Mouse (Mus musculus) adrenal gland, adult 18-20 months (tissue): ENCODE data around the gene Rgs2. TPM values are rescaled to one million over a fixed set of nuclear protein-coding genes. Genes with fewer than 3 reads are reported as not detected.

Experiments used
- DNase-seq, 2 experiments: peaks; one replicate each; pipeline ENCODE4 v3.0.0; 2021 to 2022; ENCODE audit warnings: low spot score in 2 of 2
- total RNA-seq, 2 experiments: library from RNA; stranded (reverse); gene quantifications; 1 replicate in 1 of 2; 2 replicates in 1 of 2; pipeline ENCODE4 v1.2.3; 2021

Rgs2 gene
- total RNA-seq, 2 experiments from 2014 or later = 210 to 229 TPM

- no peak for DNase-seq
Observed at GRCm38 (mm10) chr1:143984988-143985625, 18.9 kb downstream of the Rgs2 start.

DNA sequence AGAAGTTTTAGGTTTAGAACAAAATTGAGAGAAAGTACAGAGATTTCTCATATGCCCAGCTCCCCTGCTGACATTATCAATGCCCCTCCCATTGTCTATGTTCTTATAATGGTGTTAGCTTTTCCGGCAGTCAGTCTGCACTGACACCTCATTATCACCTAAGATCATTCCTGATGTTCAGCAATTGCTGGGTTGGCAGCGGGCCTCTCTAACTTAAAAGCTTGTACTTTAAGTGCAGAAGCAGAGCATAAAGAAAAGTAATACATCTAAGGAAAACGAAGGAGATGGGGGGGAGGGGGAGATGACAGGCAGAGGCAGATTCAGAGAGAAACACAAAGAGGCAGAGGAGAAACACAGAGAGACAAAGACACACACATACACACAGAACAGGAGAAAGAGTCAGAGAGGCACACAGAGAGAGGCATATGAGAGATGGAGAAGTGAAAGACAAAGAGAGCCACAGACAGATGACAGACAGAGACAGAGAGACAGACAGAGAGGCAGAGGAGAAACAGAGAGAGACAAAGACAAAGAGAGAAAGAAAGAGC, 21.1 kb downstream of the Rgs2 start:
- no peak for DNase-seq

DNA sequence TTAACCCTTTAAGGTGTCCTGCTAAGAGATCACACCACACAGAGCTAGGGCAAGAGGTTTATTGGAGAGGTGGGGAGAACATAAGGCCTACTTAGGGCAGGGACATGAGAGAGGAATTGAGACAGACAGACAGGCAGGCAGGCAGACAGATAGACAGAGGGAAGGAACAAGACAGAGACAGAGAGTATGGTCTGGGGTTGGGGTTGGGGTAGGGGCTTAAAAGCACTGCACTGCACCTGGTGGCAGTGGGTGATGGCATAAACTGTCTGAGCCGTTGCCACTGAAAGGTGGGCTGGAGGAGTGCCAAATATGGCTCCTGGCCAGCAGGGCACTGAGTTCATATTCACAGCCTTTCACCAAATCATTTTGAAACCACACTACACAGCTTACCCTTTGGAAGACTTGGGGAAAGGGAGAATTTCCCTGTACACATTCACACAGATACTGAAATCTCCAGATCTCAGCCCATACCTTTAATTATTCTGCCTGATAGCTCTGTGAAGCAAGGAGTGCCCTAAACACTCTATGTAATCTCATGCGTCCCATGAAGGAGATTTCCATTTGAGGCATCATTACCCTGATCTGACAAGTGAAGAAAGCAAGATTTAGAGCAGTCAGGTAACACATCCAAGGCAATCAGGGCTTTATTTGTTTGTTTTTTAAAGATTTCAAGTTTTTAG, 21.7 kb downstream of the Rgs2 start:
- no peak for DNase-seq

- no peak for DNase-seq
Observed at GRCm38 (mm10) chr1:143980811-143981210, 23.1 kb downstream of the Rgs2 start.

DNA sequence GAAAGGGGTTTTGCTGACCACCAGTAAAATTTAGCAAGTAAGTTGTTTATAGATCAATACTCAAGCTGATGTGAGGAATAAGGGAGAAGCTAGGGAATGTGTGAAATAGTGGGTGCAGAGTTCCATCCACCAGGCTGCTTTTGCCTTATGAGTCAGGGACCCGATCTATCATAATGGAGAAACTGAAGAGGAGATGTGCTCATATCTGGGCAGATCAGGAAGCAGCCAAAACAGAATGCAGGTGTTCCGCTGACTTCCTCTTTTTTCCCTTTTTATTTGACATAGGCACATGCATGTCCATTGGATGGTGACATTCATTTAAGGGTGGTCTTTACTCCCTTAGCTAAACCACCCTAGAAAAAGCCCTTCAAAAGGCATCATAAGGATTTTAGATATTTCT, 29.3 kb downstream of the Rgs2 start:
- no peak for DNase-seq

DNA sequence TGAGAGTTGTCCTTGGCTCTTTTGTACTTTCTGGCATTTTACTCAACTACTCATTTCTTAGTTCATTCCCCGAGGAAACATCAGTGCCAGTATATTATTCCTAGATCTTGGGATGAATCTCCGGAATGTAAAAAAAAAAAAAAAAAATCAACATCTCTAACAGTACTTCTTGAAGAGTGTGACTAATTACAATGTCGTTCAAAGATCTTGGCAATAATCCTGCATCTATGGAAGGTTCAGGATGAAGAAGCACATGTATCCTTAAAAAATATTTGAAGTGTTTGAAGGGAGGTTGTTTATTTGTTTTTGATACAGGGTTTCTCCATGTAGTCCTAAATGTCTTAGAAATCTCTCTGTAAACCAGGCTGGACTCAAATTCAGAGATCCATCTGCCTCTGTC, 41.7 kb downstream of the Rgs2 start:
- DNase-seq = no peak

- DNase-seq = no peak
Observed at GRCm38 (mm10) chr1:143960340-143960739, 43.6 kb downstream of the Rgs2 start.

- no peak for DNase-seq
Observed at GRCm38 (mm10) chr1:143956090-143956489, 47.9 kb downstream of the Rgs2 start.

DNA sequence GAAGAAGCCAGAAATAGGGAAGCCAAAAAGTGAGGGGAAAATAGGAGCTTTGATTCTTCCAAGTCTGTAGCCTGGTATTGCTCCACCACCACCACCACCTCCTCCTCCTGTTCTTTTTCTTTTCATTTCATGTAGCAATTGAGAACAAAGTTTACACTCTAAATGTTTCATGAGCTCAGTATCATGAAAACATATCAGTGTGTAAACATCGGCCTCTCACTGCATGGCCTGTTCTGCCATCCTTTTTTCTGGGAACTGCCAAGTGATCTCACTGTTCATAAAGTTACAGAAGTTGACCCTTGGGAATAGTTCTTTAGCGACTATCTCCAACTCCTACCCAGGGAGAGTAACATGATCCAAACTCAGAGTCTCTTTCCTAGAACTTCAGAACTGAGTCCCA, 51.1 kb downstream of the Rgs2 start:
- no peak for DNase-seq

Other genes starting within 250 kb of the Rgs2 start
- gene Trove2, start 227.1 kb downstream of the Rgs2 start, total RNA-seq = 10 to 100 TPM; 13.1 to 13.2 TPM
- 10 to 100 TPM; 18.8 to 26.6 TPM for gene Uchl5, start 226.9 kb downstream of the Rgs2 start, total RNA-seq
- gene Rgs13, start 173.2 kb upstream of the Rgs2 start, total RNA-seq = not detected
- 1 to 10 TPM; 1.2 to 3.2 TPM for gene Rgs1, start 245.1 kb upstream of the Rgs2 start, total RNA-seq